Mouse (Mus musculus) spleen, adult 2 months (tissue): Measurements from ENCODE around the gene Irgq.

ENCODE experiments used
- CTCF ChIP-seq: fragments of 200-500 bp; IDR thresholded peaks from 2 replicates; pipeline ENCODE4 v1.5.1; 2011; ENCODE audit warnings: mild to moderate bottlenecking, inconsistent platforms; ENCODE audit not compliant: insufficient read depth, insufficient read length, insufficient replicate concordance; ENCODE audit errors: extremely low read depth
- POLR2A ChIP-seq: fragments of 200-500 bp; IDR thresholded peaks from 2 replicates; pipeline ENCODE4 v1.6.1; 2011; ENCODE audit warnings: low read depth, low read length, inconsistent platforms

DNA sequence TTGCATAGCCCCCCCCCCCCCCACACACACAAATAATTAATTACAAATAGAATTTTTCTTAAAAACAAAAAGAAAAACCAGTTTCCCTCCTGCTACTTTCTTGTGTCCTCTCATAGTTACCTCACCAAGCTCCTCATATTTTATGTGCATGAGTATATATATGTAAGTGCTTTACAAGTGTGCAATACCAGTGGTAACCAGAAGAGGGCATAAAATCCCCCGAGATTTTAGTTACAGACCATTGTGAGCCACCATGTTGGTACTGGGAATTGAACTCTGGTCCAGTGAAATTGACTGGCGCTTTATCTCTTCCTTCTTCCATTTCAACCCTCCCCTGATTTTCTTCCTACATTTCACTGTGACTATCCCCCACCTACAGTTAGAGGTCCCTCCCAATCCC, 14.0 kb downstream of the Irgq start:
- no peak for TF ChIP-seq CTCF
- TF ChIP-seq POLR2A, result no peak
